10 mouse cellular contexts compared by ENCODE assay signal in genomic region chrX:160603981-160604541, GRCm38 (mm10).
A peak's percentile ranks its signal among the peaks of the same experiment; 100 is the strongest.
DNase-seq lines count a peak whose midpoint lies in the region; ATAC-seq lines count a peak whose summit lies in the region.
"Had no signal": no experiment of that assay in that cellular context is flagged by ENCODE, and none has a peak within 500 bp of the region (broad histone marks: within the 10 kb centered on the region; RNA-seq: fewer than 3 reads in every experiment).

No protein-coding gene starts in this region.

- peak; percentile 75 for ATAC-seq in frontal cortex, adult (ENCODE audit: low TSS enrichment)
- ATAC-seq in heart, embryonic 15.5 days (replicated peaks; ENCODE audit: insufficient number of reproducible peaks, insufficient read depth, low FRiP score, low read depth): peak; percentile 50; the same call in 1 of the 2 replicates
- ATAC-seq in hindbrain, embryonic 12.5 days (ENCODE audit: low FRiP score): no peak

- H3K4me2 ChIP-seq in heart, embryonic 15.5 days: no peak overlapping the region
- no peak overlapping the region for H3K4me2 ChIP-seq in hindbrain, embryonic 12.5 days (replicated peaks)

- no peaks in the 10 kb centered on the region for H3K27me3 ChIP-seq in heart, embryonic 15.5 days
- H3K27me3 ChIP-seq in hindbrain, embryonic 12.5 days: peaks cover 31% of the 10 kb centered on the region

- H3K4me3 ChIP-seq in heart, embryonic 15.5 days: no peak overlapping the region
- no peak overlapping the region for H3K4me3 ChIP-seq in hindbrain, embryonic 12.5 days

- 40% methylated on average over 6 of the region's 6 CpGs for WGBS in heart, embryonic 15.5 days
- WGBS in hindbrain, embryonic 12.5 days: 60% methylated on average over 6 of the region's 6 CpGs

- DNase-seq in frontal cortex, postnatal 10 days (ENCODE audit: low spot score in 2 of 2): no peak
- DNase-seq in 3134 (ENCODE audit: extremely low read depth, insufficient read length, low spot score): peak; percentile 52
- DNase-seq in adrenal gland, postnatal 36 days: peak; percentile 32 to 38
- DNase-seq in cerebellum, adult 9-10 months: no peak
- DNase-seq in cerebellum, adult 8-10 months: no peak
- DNase-seq: cerebellum, adult 18-20 months; layer of hippocampus, postnatal 36 days had no signal

- H3K9me3 ChIP-seq in heart, embryonic 15.5 days (replicated peaks): no peaks in the 10 kb centered on the region
- no peaks in the 10 kb centered on the region for H3K9me3 ChIP-seq in hindbrain, embryonic 12.5 days (replicated peaks)

- peak overlapping the region; percentile 78 for H3K27ac ChIP-seq in heart, embryonic 15.5 days
- H3K27ac ChIP-seq in hindbrain, embryonic 12.5 days: no peak overlapping the region

- no peaks in the 10 kb centered on the region for H3K36me3 ChIP-seq in heart, embryonic 15.5 days
- no peaks in the 10 kb centered on the region for H3K36me3 ChIP-seq in hindbrain, embryonic 12.5 days

- no peak overlapping the region for H3K9ac ChIP-seq in heart, embryonic 15.5 days
- H3K9ac ChIP-seq in hindbrain, embryonic 12.5 days: no peak overlapping the region

- H3K4me1 ChIP-seq in heart, embryonic 15.5 days (replicated peaks): peaks cover 40% of the 10 kb centered on the region
- peaks cover 6% of the 10 kb centered on the region; the same call in 1 of the 2 replicates for H3K4me1 ChIP-seq in hindbrain, embryonic 12.5 days

Comparison
In these comparisons a context has a peak if more than half of its experiments do, and no peak if none do; other contexts are left out.
1. DNase-seq: peak in 3134 (single experiment) and adrenal gland, postnatal 36 days (2 of 2); none in frontal cortex, postnatal 10 days (0 of 2), cerebellum, adult 9-10 months (single experiment) and cerebellum, adult 8-10 months (single experiment).